Mouse (Mus musculus): ENCODE results near the gene Pced1a. TPM values are rescaled to one million over a fixed set of nuclear protein-coding genes. Genes with fewer than 3 reads are reported as not detected.

Pced1a gene
- total and polyA plus RNA-seq, 2 experiments, result 6.3 to 29.0 TPM

GRCm38 (mm10) chr2:130423397-130424125 lies 940 bp downstream of the Pced1a start:
- no peak for TF ChIP-seq POLR2A (IDR thresholded peaks at IDR 0.05; ENCODE audit: extremely low read depth, insufficient read depth, low read length)
- TF ChIP-seq CTCF (IDR thresholded peaks at IDR 0.05; ENCODE audit: low read depth, low read length), result no peak
- Histone ChIP-seq H3K27me3 (ENCODE audit: control insufficient read depth, insufficient read depth, low read length) (no peaks in the 10 kb centered on the region), H3K4me1 (ENCODE audit: control insufficient read depth, insufficient read depth, low read length) (peaks cover 5% of the 10 kb centered on the region), H3K27ac (replicated peaks; ENCODE audit: insufficient read depth, low read depth, low read length) (peak overlapping the region; percentile 71), H3K79me2 (ENCODE audit: control insufficient read depth, insufficient read depth, low read length) (peaks cover 3% of the 10 kb centered on the region; the same call in 1 of the 2 replicates), H3K36me3 (ENCODE audit: control insufficient read depth, insufficient read depth, low read length) (peaks cover 4% of the 10 kb centered on the region), H3K9ac (ENCODE audit: low read depth, low read length) (peak overlapping the region; percentile 83), H3K4me3 (ENCODE audit: insufficient read depth, low read depth, low read length) (peak overlapping the region; percentile 84)
- peak; percentile 54 for DNase-seq (ENCODE audit: extremely low read depth, low read depth, low spot score)
- 13% methylated on average over 49 of the region's 49 CpGs for WGBS

- 97% methylated on average over 26 of the region's 26 CpGs for WGBS
- H3K79me2 ChIP-seq (ENCODE audit: control insufficient read depth, insufficient read depth, low read length), result peaks cover 3% of the 10 kb centered on the region; the same call in 1 of the 2 replicates
- TF ChIP-seq POLR2A (IDR thresholded peaks at IDR 0.05; ENCODE audit: extremely low read depth, insufficient read depth, low read length), result no peak
- no peak for TF ChIP-seq CTCF (IDR thresholded peaks at IDR 0.05; ENCODE audit: low read depth, low read length)
- no peak overlapping the region for H3K27ac ChIP-seq (replicated peaks; ENCODE audit: insufficient read depth, low read depth, low read length)
- H3K36me3 ChIP-seq (ENCODE audit: control insufficient read depth, insufficient read depth, low read length), result peaks cover 4% of the 10 kb centered on the region
- peaks cover 5% of the 10 kb centered on the region for H3K4me1 ChIP-seq (ENCODE audit: control insufficient read depth, insufficient read depth, low read length)
- H3K27me3 ChIP-seq (ENCODE audit: control insufficient read depth, insufficient read depth, low read length), result no peaks in the 10 kb centered on the region
- H3K4me3 ChIP-seq (ENCODE audit: insufficient read depth, low read depth, low read length), result no peak overlapping the region
- H3K9ac ChIP-seq (ENCODE audit: low read depth, low read length), result no peak overlapping the region
- DNase-seq (ENCODE audit: extremely low read depth, low read depth, low spot score), result no peak
These were observed 2.5 kb downstream of the Pced1a start for GRCm38 (mm10) chr2:130421781-130422620.

GRCm38 (mm10) chr2:130414094-130414856 lies 10.2 kb downstream of the Pced1a start:
- H3K9ac ChIP-seq (ENCODE audit: low read depth, low read length), result no peak overlapping the region
- no peaks in the 10 kb centered on the region for H3K4me1 ChIP-seq (ENCODE audit: control insufficient read depth, insufficient read depth, low read length)
- H3K27me3 ChIP-seq (ENCODE audit: control insufficient read depth, insufficient read depth, low read length), result no peaks in the 10 kb centered on the region
- no peak overlapping the region for H3K27ac ChIP-seq (replicated peaks; ENCODE audit: insufficient read depth, low read depth, low read length)
- H3K79me2 ChIP-seq (ENCODE audit: control insufficient read depth, insufficient read depth, low read length), result no peaks in the 10 kb centered on the region
- no peak overlapping the region for H3K4me3 ChIP-seq (ENCODE audit: insufficient read depth, low read depth, low read length)
- peaks cover 4% of the 10 kb centered on the region for H3K36me3 ChIP-seq (ENCODE audit: control insufficient read depth, insufficient read depth, low read length)
- TF ChIP-seq POLR2A (IDR thresholded peaks at IDR 0.05; ENCODE audit: extremely low read depth, insufficient read depth, low read length) (no peak), CTCF (IDR thresholded peaks at IDR 0.05; ENCODE audit: low read depth, low read length) (0 out of 2 replicates have a peak, but pooled peaks have one; percentile 5)
- WGBS, result 79% methylated on average over 6 of the region's 6 CpGs
- no peak for DNase-seq (ENCODE audit: extremely low read depth, low read depth, low spot score)

GRCm38 (mm10) chr2:130412775-130413174 lies 11.7 kb downstream of the Pced1a start:
- TF ChIP-seq CTCF (IDR thresholded peaks at IDR 0.05; ENCODE audit: low read depth, low read length) (no peak), POLR2A (IDR thresholded peaks at IDR 0.05; ENCODE audit: extremely low read depth, insufficient read depth, low read length) (no peak)
- Histone ChIP-seq H3K36me3 (ENCODE audit: control insufficient read depth, insufficient read depth, low read length) (no peaks in the 10 kb centered on the region), H3K9ac (ENCODE audit: low read depth, low read length) (no peak overlapping the region), H3K4me3 (ENCODE audit: insufficient read depth, low read depth, low read length) (no peak overlapping the region), H3K79me2 (ENCODE audit: control insufficient read depth, insufficient read depth, low read length) (no peaks in the 10 kb centered on the region), H3K4me1 (ENCODE audit: control insufficient read depth, insufficient read depth, low read length) (no peaks in the 10 kb centered on the region), H3K27me3 (ENCODE audit: control insufficient read depth, insufficient read depth, low read length) (no peaks in the 10 kb centered on the region), H3K27ac (replicated peaks; ENCODE audit: insufficient read depth, low read depth, low read length) (no peak overlapping the region)
- no peak for DNase-seq (ENCODE audit: extremely low read depth, low read depth, low spot score)
- WGBS, result 77% methylated on average over 3 of the region's 3 CpGs

- no peaks in the 10 kb centered on the region for H3K27me3 ChIP-seq (ENCODE audit: control insufficient read depth, insufficient read depth, low read length)
- H3K9ac ChIP-seq (ENCODE audit: low read depth, low read length), result no peak overlapping the region
- DNase-seq (ENCODE audit: extremely low read depth, low read depth, low spot score), result peak; percentile 43
- H3K27ac ChIP-seq (replicated peaks; ENCODE audit: insufficient read depth, low read depth, low read length), result no peak overlapping the region
- peak; percentile 95 for TF ChIP-seq CTCF (IDR thresholded peaks at IDR 0.05; ENCODE audit: low read depth, low read length)
- no peak for TF ChIP-seq POLR2A (IDR thresholded peaks at IDR 0.05; ENCODE audit: extremely low read depth, insufficient read depth, low read length)
- 34% methylated on average over 16 of the region's 16 CpGs for WGBS
- H3K36me3 ChIP-seq (ENCODE audit: control insufficient read depth, insufficient read depth, low read length), result no peaks in the 10 kb centered on the region
- H3K79me2 ChIP-seq (ENCODE audit: control insufficient read depth, insufficient read depth, low read length), result no peaks in the 10 kb centered on the region
- H3K4me3 ChIP-seq (ENCODE audit: insufficient read depth, low read depth, low read length), result no peak overlapping the region
- no peaks in the 10 kb centered on the region for H3K4me1 ChIP-seq (ENCODE audit: control insufficient read depth, insufficient read depth, low read length)
These were observed 12.7 kb downstream of the Pced1a start for GRCm38 (mm10) chr2:130411558-130412495.

Data from liver, adult 2 months (tissue).